Mouse (Mus musculus): ENCODE data around the gene Tbc1d30.

DNA sequence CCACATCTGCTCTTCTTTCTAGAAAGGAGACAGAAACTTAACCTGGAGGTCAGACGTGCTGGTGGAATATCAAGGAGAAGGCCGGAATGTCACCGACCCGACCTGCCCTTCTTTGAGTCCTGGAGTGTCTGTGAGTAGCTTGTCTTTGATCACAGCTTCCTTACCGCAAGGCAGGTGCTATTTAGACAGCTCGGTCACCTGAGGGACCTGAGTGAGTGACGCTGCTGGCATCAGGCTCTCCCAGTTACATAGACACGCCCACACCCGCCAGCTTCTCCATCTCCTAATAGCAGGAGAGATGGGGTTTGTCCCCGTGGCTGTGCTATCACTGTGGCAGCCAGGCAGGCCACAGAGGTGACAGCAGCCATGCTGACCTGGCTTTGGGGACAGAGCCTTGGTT is 39.5 kb upstream of the Tbc1d30 start:
- TF ChIP-seq CTCF (conservative IDR thresholded peaks at IDR 0.05; ENCODE audit: insufficient read depth, insufficient read length, low read depth, low read length), result no peak
- TF ChIP-seq POLR2A (IDR thresholded peaks at IDR 0.05; ENCODE audit: low read depth, low read length), result no peak

Measured in kidney, adult 2 months (tissue).